Mouse (Mus musculus): Measurements from ENCODE around the gene Casp2.

Gene Casp2

DNA sequence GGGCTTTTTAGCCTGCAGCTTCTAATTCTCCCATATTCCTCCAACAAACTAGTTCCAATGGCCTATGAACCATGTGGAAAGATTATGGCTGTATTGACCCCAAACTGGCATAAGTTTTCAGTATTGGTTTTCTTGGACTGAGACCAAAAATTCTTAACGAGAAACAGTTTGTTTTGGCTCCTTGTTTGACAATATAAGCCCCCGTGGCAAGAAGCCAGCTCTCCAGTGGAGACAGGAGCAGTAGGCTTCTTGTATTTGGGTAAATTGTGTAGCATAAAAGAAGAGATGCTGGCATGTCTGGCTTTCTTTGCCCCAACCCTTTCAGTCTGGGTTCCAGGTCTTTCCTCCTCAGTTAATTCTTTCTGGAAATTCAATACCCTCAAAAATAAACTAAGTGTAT is 11.4 kb downstream of the Casp2 start:
- no peak for DNase-seq (ENCODE audit: low read depth, low spot score)

DNA sequence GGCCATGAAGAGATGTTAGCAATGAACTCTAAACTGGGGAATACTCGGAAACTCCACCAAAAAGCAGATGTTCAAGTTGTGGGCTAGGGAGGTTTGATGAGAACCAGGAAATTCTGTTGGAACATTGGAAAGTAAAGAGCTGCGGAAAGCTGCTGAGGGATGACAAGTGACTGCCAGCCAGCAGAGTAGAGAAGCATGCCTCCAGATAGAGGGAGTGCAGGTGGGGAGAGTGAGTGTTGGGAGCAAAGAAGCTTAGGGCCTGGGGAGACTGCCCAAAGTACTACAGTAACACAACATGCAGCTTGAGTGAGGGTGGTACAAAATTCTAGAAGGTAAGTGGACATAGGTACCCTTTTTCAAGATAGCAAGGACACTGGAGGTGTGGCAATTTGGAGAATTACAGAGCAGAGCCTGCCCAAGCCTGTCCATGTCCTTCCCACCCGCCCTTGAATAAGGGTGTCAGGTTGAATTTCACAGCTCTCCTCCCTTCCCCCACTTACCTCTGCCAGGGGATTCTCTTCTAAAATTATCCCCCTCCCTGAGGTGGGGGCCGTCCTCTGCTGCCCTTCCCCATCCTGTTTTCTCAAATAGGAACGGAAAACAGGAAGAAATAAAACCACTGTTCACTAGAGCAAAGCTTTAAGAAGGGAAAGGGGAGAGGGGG is 18.2 kb downstream of the Casp2 start:
- no peak for DNase-seq (ENCODE audit: low read depth, low spot score)

DNA sequence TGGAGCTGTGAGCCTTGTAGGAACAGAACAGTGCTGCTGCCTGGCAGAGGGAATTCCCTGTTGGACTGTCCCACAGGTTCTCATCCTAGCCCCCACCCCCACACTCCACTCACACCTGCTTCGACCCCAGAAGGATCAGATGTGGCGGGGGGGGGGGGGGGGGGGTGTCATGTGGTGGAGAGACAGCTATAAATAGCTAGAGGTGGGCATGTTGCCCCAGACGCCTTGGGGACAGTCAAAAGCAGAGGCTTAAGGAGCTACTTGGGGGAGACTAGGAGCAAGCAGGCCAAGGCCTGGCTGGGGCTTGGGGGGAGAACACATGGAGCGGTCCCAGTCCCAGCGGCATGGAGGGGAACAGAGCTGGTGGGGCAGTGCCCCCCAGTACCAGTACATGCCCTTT is 21.7 kb downstream of the Casp2 start, which contains the start of gene Clcn1:
Gene Clcn1, plus strand, starts transcription at position 238 of the 400 bp plus-strand sequence.
- no peak for DNase-seq (ENCODE audit: low read depth, low spot score)

- no peak for DNase-seq (ENCODE audit: low read depth, low spot score)
These were observed 22.8 kb downstream of the Casp2 start for GRCm38 (mm10) chr6:42287562-42287961.

- DNase-seq (ENCODE audit: low read depth, low spot score), result no peak
These were observed 28.5 kb downstream of the Casp2 start for GRCm38 (mm10) chr6:42293327-42293726.

GRCm38 (mm10) chr6:42295549-42296094 is 30.8 kb downstream of the Casp2 start:
- DNase-seq (ENCODE audit: low read depth, low spot score), result no peak

GRCm38 (mm10) chr6:42299362-42299761 is 34.6 kb downstream of the Casp2 start:
- peak; percentile 28 for DNase-seq (ENCODE audit: low read depth, low spot score)

DNA sequence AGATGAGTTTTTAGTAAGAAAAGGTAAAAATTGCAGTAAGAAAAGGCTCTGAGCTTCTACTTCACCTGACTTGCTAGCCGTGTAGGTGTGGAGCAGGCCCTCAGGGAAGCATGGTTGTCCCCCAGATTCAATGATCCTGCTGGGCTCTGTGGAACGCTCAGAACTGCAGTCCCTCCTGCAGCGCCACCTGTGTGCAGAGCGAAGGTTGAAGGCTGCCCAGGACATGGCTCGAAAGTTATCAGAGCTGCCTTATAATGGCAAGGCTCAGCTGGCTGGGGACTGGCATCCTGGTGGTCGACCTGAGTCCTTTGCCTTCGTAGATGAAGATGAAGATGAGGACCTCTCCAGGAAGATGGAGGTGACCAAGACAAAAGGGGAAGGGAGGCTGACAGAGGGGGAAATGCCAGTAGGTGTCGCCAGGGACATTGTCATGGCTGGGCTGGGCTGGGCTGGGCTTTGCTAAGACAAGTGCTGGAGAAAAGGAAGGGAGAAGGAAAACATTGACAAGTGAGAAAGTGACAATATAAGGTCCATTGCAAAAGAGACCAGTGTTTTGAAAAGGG is 45.1 kb downstream of the Casp2 start:
- DNase-seq (ENCODE audit: low read depth, low spot score), result peak; percentile 45

GRCm38 (mm10) chr6:42310427-42311053 is 45.8 kb downstream of the Casp2 start:
- no peak for DNase-seq (ENCODE audit: low read depth, low spot score)

GRCm38 (mm10) chr6:42318293-42318692 is 53.5 kb downstream of the Casp2 start:
- DNase-seq (ENCODE audit: low read depth, low spot score), result peak; percentile 46

DNA sequence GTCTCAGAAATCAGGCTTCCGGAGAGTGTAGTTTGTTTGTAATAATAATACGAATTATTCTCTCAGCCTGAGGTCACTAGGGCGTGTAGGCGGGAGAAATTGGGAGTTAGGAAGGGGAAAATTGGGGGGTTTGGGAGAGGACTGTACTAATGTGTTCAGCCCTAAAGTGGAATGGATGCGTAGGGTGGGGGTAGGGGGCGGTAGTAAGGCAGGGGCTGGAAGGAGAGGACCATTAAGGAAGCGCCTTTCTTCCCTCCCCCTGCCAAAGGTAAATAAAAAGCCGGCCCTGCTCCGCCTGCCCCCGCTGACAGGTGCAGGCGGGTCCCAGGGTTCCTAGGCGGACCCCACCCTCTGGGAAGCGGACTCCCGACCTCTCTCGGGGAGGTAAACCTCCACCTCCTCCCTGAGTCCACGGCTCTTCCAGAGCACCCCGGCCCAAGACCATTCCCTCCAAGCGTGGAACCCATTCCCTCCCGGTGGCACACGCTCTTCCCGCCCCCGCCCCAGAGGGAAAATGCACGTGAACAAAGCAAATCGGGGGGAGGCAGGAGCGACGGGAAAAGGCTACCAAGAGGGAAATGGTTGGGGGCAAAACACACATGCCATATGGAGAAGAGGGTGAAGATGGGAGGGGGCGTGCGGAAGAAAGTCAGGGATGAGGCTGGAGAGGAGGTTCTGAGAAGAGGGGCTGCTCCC is 58.7 kb downstream of the Casp2 start:
- peak; percentile 70 for DNase-seq (ENCODE audit: low read depth, low spot score)

DNA sequence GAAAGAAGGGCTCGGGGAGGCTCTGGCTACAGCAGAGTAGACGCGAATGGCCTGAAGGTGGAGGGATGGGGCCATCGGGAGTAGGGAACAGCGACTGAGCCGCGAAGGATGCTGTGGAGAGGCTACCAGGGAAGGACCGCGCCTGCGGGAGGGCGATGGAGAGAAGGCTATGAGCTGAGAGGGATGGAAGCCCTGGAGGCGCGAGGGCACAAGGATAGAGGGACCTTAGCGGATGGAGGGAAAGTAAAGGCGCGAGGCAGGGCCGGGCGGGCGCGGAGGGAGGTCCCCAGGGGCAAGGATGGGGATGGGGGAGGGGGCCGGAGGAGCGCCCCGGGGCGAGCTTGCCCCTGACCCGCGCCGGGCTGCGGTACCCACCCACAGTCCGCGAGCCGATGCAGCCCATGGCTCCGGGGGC is 59.3 kb downstream of the Casp2 start:
- DNase-seq (ENCODE audit: low read depth, low spot score), result peak; percentile 65

GRCm38 (mm10) chr6:42324482-42325267 is 59.9 kb downstream of the Casp2 start, which contains the start of gene Fam131b:
Gene Fam131b (minus strand): TSS chr6:42324643.
- DNase-seq (ENCODE audit: low read depth, low spot score), result peak; percentile 93

- DNase-seq (ENCODE audit: low read depth, low spot score), result peak; percentile 90
These were observed 60.5 kb downstream of the Casp2 start for GRCm38 (mm10) chr6:42325268-42325609.

DNA sequence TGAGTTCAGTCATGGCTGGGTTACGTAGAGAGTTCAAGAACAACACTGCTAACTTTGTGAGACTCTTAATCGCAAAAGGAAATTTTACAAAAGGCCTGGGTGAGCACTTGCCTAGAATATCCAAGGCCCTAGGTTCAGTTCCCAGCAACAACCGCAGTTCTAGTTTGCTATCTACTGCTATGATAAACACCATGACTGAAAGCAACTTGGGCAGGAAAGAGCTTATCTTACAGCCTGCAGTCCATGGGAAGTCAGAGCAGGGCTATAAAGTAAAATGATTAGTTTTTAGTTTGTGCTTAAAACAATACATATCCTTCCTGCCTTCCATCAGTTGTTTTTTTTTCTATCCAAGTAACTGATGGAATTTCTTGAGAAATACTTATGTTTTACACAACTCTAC is 61.7 kb downstream of the Casp2 start:
- DNase-seq (ENCODE audit: low read depth, low spot score), result no peak

GRCm38 (mm10) chr6:42328757-42329156 is 64.0 kb downstream of the Casp2 start:
- DNase-seq (ENCODE audit: low read depth, low spot score), result no peak

DNA sequence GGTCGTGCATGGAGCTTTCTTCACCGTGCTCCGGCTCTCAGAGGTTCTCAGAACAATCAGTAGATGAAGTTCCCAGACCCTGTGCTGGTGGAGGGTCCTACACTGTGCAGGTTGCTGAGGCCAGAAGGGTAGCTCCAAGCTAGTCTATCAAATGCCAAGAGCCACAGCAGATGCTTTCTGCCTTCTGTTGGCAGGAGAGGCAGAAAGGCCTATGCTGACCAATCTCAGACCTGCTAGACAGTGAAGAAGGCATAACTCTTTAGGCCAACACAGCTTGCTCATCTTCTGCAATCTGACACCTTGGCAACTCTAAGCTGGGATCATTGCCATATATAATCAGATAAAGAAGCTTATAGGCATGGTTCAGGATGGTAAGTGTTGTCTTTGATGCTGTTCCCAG is 65.4 kb downstream of the Casp2 start:
- peak; percentile 91 for DNase-seq (ENCODE audit: low read depth, low spot score)

GRCm38 (mm10) chr6:42330946-42331345 is 66.2 kb downstream of the Casp2 start:
- no peak for DNase-seq (ENCODE audit: low read depth, low spot score)

All from brain, adult 2 months (tissue).